Mouse (Mus musculus) forebrain, embryonic 16.5 days (tissue): Measurements from ENCODE around the gene Hoxd12. TPM values are rescaled to one million over a fixed set of nuclear protein-coding genes. Genes with fewer than 3 reads are reported as not detected.

Experiments used
- ATAC-seq: fragments of 200-750 bp; cut with Nextera tagmentation; 2 replicates; pipeline ENCODE4 v1.8.0; 2017; ENCODE audit warnings: mild to moderate bottlenecking, moderate library complexity
- H3K27ac ChIP-seq: fragments of 300-500 bp; sonication (generic); 2 replicates; pipeline ENCODE4 v1.5.1; 2014; ENCODE audit warnings: low read length, control low read depth
- H3K27me3 ChIP-seq: fragments of 300-500 bp; sonication (generic); replicated peaks from 2 replicates; pipeline ENCODE4 v1.6.1; 2014; ENCODE audit warnings: low read length; ENCODE audit not compliant: control insufficient read depth, insufficient read depth
- H3K36me3 ChIP-seq: fragments of 300-500 bp; sonication (generic); 2 replicates; pipeline ENCODE4 v1.6.1; 2014; ENCODE audit not compliant: control insufficient read depth, insufficient read depth
- H3K4me1 ChIP-seq: fragments of 300-500 bp; sonication (generic); replicated peaks from 2 replicates; pipeline ENCODE4 v1.6.1; 2014; ENCODE audit warnings: low read length; ENCODE audit not compliant: control insufficient read depth, insufficient read depth
- H3K4me2 ChIP-seq: fragments of 300-500 bp; sonication (generic); 2 replicates; pipeline ENCODE4 v1.6.1; 2014; ENCODE audit warnings: mild to moderate bottlenecking, low read length, control low read depth
- H3K4me3 ChIP-seq: fragments of 300-500 bp; sonication (generic); replicated peaks from 2 replicates; pipeline ENCODE4 v1.5.1; 2014; ENCODE audit warnings: mild to moderate bottlenecking, low read length, control low read depth
- H3K9ac ChIP-seq: fragments of 300-500 bp; sonication (generic); replicated peaks from 2 replicates; pipeline ENCODE4 v1.6.1; 2014; ENCODE audit warnings: low read depth, low read length, control low read depth
- H3K9me3 ChIP-seq: fragments of 300-500 bp; sonication (generic); 2 replicates; pipeline ENCODE4 v1.6.1; 2016; ENCODE audit warnings: low read length; ENCODE audit not compliant: control insufficient read depth
- WGBS: fragments of 180-500 bp; shearing (Covaris S2); extraction: QIAGEN DNeasy Blood & Tissue Kit; methylation state at CpG from one replicate; pipeline ENCODE4 v1.1.7; 2014; 5-methylcytosine and 5-hydroxymethylcytosine counted together
- polyA plus RNA-seq: library from polyadenylated mRNA; unstranded; fragments of >200 nt; fragmentation: Nextera tagmentation; extraction: Ambion mirVana; gene quantifications from 2 replicates; pipeline ENCODE4 v1.2.1, GENCODE M21; 2015

The Hoxd12 gene
- polyA plus RNA-seq, 1 experiment from 2014 or later = not detected

DNA sequence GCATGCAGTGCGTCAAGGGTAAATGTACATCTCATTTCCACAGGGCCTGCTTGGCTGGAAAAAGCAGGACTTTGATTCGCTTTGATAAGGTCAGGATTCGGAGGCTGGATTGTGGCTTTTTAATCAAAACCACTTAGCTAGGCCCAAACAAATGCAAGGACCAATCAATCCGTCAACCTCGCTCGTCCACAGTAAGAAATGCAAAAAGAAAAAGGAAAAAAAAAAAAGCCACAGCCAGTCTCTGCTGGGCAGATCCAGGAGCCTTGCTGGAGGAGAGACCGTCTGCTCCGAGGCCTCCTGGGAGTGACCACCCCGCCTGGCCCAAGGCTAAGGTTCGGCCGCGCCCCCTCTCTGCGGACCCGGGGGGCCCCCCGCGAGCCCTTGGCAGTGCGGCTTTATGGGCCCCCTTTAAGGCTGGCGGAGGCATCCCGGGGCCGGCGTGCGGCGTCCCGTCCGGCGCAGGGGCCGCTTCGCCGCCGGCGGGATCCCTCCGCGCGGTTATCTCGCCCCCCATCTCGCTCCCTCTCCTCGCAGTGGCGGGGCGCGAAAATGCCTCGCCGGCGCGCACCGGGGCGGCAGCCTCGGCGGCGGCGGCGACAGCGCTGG, 29.7 kb downstream of the Hoxd12 start, which contains the start of gene Hoxd8:
Gene Hoxd8, plus strand, starts transcription at position 223 of the 606 bp plus-strand sequence.
- H3K4me2 ChIP-seq = peak within 1 kb of the TSS; percentile 37
- H3K27ac ChIP-seq = no peak within 1 kb of the TSS
- under 1% methylated on average over 50 of the region's 52 CpGs for WGBS
- no peaks in the 10 kb centered on the region for H3K9me3 ChIP-seq
- peaks cover 86% of the 10 kb centered on the region for H3K27me3 ChIP-seq
- peak within 1 kb of the TSS; percentile 31 for H3K4me3 ChIP-seq
- no peak within 1 kb of the TSS for H3K9ac ChIP-seq
- no peak for ATAC-seq
- peaks cover 13% of the 10 kb centered on the region for H3K4me1 ChIP-seq
- no peaks in the 10 kb centered on the region for H3K36me3 ChIP-seq

DNA sequence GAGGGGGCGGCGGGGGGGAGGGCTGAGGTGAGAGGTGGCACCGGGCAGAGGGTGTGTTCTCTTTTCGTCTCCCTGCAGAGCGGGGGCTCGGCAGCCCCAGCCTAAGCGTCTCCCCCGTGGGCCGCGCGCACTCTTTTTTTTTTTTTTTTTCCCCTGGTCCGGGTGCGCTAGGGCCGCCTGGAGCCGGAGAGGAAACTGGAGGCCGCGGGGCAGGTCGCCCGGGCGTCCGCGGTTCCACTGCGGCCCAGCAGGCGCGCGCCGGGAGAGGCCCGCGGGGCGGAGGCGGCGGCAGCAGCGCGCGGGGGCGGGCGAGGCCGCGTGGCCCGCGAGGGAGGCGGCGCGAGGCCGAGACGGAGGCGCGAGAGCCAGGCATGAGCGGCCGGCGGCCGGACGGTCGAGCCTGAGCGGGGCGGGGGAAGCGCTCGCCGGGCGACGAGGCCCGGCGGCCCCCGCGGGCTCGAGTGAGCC, 30.2 kb downstream of the Hoxd12 start:
- H3K4me1 ChIP-seq = peaks cover 13% of the 10 kb centered on the region
- H3K4me3 ChIP-seq = peak overlapping the region; percentile 31
- no peaks in the 10 kb centered on the region for H3K36me3 ChIP-seq
- no peaks in the 10 kb centered on the region for H3K9me3 ChIP-seq
- under 1% methylated on average over 40 of the region's 66 CpGs for WGBS
- H3K27ac ChIP-seq = no peak overlapping the region
- no peak overlapping the region for H3K9ac ChIP-seq
- ATAC-seq = no peak
- H3K4me2 ChIP-seq = peak overlapping the region; percentile 37
- H3K27me3 ChIP-seq = peaks cover 86% of the 10 kb centered on the region

GRCm38 (mm10) chr2:74705467-74706089, 30.8 kb downstream of the Hoxd12 start:
- no peak for ATAC-seq
- WGBS = under 1% methylated on average over 74 of the region's 85 CpGs
- H3K9me3 ChIP-seq = no peaks in the 10 kb centered on the region
- no peak overlapping the region for H3K9ac ChIP-seq
- no peak overlapping the region for H3K27ac ChIP-seq
- peaks cover 13% of the 10 kb centered on the region for H3K4me1 ChIP-seq
- H3K4me2 ChIP-seq = peak overlapping the region; percentile 37
- no peaks in the 10 kb centered on the region for H3K36me3 ChIP-seq
- H3K4me3 ChIP-seq = peak overlapping the region; percentile 31
- peaks cover 86% of the 10 kb centered on the region for H3K27me3 ChIP-seq

DNA sequence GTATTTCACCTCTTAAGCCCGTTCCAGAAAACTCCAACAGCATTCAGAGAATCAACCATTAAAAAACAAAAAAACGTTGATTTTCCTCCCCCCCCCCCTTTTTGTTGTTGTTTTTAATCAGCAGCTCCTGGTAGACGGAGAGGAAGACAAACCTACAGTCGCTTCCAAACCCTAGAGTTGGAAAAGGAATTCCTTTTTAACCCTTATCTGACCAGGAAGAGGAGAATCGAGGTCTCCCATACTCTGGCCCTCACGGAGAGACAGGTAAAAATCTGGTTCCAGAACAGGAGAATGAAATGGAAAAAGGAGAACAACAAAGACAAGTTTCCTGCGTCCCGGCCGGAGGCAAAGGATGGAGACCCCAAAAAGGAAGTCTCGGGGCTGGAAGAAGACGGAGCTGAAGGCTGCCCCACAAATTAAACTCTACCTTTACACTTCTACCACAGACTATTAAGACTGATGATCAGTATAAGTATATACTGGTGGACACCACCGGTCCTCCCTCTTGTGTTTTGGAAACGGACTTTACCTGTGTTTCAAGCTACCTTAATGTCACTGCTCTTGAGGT, 31.7 kb downstream of the Hoxd12 start:
- ATAC-seq = no peak
- Histone ChIP-seq H3K27me3 (peaks cover 84% of the 10 kb centered on the region), H3K4me3 (no peak overlapping the region), H3K4me1 (peaks cover 13% of the 10 kb centered on the region), H3K36me3 (no peaks in the 10 kb centered on the region), H3K9me3 (no peaks in the 10 kb centered on the region), H3K4me2 (no peak overlapping the region), H3K27ac (no peak overlapping the region), H3K9ac (no peak overlapping the region)
- 3% methylated on average over 13 of the region's 13 CpGs for WGBS

- Histone ChIP-seq H3K36me3 (no peaks in the 10 kb centered on the region), H3K4me1 (peaks cover 17% of the 10 kb centered on the region), H3K9ac (no peak overlapping the region), H3K27ac (no peak overlapping the region), H3K4me2 (no peak overlapping the region), H3K4me3 (no peak overlapping the region), H3K9me3 (no peaks in the 10 kb centered on the region), H3K27me3 (peaks cover 87% of the 10 kb centered on the region)
- WGBS = 5% methylated on average over 7 of the region's 7 CpGs
- ATAC-seq = no peak
Observed at GRCm38 (mm10) chr2:74707599-74707998, 32.8 kb downstream of the Hoxd12 start.

DNA sequence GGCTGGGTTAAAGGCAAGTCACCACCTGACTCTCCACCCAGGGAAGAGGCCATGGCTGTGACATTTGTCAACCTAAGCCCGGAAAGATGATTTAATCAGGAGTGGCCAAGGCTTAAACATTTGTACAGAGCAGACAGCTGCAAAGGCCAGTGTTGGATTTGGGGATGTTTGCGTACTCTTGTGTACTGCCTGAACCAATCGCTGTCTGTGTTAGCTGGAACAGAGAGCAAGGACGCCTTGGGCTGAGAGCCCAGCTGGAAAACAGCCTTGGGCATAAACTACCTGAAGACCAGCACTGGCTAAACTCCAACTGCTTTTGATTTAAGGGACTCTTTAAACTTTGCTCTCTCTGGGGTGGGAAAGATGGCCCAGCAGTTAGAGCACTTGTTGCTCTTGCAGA, 33.9 kb downstream of the Hoxd12 start:
- Histone ChIP-seq H3K27ac (no peak overlapping the region), H3K4me2 (no peak overlapping the region), H3K4me1 (peaks cover 17% of the 10 kb centered on the region), H3K9ac (no peak overlapping the region), H3K4me3 (no peak overlapping the region), H3K36me3 (no peaks in the 10 kb centered on the region), H3K9me3 (no peaks in the 10 kb centered on the region), H3K27me3 (peaks cover 87% of the 10 kb centered on the region)
- ATAC-seq = no peak
- WGBS = 2% methylated on average over 4 of the region's 4 CpGs

GRCm38 (mm10) chr2:74709465-74710419, 34.9 kb downstream of the Hoxd12 start:
- WGBS = 4% methylated on average over 5 of the region's 5 CpGs
- no peak overlapping the region for H3K9ac ChIP-seq
- peaks cover 82% of the 10 kb centered on the region for H3K27me3 ChIP-seq
- H3K9me3 ChIP-seq = no peaks in the 10 kb centered on the region
- no peak overlapping the region for H3K27ac ChIP-seq
- H3K4me1 ChIP-seq = peaks cover 15% of the 10 kb centered on the region
- no peaks in the 10 kb centered on the region for H3K36me3 ChIP-seq
- H3K4me2 ChIP-seq = no peak overlapping the region
- ATAC-seq = no peak
- no peak overlapping the region for H3K4me3 ChIP-seq

DNA sequence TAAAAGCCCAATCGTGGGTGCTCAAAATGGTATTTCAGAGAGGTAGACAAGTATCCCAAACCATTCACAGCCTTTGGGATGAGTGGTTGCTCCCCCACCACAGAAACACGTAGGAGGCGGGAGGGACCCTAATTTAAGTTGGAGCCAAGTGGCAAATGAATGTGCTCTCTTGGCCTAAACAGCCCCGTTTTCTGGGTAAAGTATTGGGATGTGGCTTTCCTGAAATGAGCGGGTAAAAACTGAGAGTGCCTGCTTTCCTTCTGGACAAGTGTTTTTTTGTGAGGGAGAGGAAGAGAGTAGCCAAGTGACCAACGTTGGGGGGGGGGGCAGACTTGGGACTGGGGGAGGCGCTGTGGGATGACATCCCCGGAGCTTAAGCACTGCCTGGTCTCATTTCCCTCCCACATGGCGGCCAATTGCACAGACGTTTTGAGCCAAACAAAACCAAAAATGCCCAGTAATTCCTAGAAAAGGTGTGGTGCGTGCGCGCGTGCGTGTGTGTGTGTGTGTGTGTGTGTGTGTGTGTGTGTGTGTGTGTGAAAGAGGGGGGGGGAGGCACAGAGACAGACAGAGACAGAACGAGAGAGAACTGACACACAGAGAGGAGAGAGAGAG, 36.2 kb downstream of the Hoxd12 start:
- H3K36me3 ChIP-seq = no peaks in the 10 kb centered on the region
- peaks cover 7% of the 10 kb centered on the region for H3K4me1 ChIP-seq
- under 1% methylated on average over 16 of the region's 16 CpGs for WGBS
- no peak overlapping the region for H3K27ac ChIP-seq
- peaks cover 88% of the 10 kb centered on the region for H3K27me3 ChIP-seq
- H3K4me2 ChIP-seq = no peak overlapping the region
- H3K4me3 ChIP-seq = no peak overlapping the region
- no peak overlapping the region for H3K9ac ChIP-seq
- ATAC-seq = no peak
- no peaks in the 10 kb centered on the region for H3K9me3 ChIP-seq
